Mouse (Mus musculus) stomach, embryonic 14.5 days (tissue): ENCODE measurements around the gene Adam21. TPM values are rescaled to one million over a fixed set of nuclear protein-coding genes. Genes with fewer than 3 reads are reported as not detected.
"Not testable (repeated sequence)": the region's sequence is repeated elsewhere in the genome, so short reads cannot be mapped to it uniquely, and the experiment has no call there.

Source experiments
- ATAC-seq: fragments of 200-750 bp; cut with Nextera tagmentation; 2 replicates; pipeline ENCODE4 v1.8.0; 2017; ENCODE audit warnings: low read depth, moderate TSS enrichment; ENCODE audit not compliant: insufficient number of reproducible peaks, insufficient read depth, low FRiP score
- H3K27ac ChIP-seq: fragments of 300-500 bp; sonication (generic); 2 replicates; pipeline ENCODE4 v1.5.1; 2014; ENCODE audit warnings: mild to moderate bottlenecking, low read length, moderate library complexity, mixed read lengths
- H3K27me3 ChIP-seq: fragments of 300-500 bp; sonication (generic); 2 replicates; pipeline ENCODE4 v1.6.1; 2014; ENCODE audit warnings: low read length, control low read depth, mixed read lengths; ENCODE audit not compliant: control insufficient read depth, insufficient read depth
- H3K36me3 ChIP-seq: fragments of 300-500 bp; sonication (generic); 2 replicates; pipeline ENCODE4 v1.6.1; 2014; ENCODE audit warnings: mild to moderate bottlenecking, control low read depth, low read length, moderate library complexity, mixed read lengths; ENCODE audit not compliant: control insufficient read depth, insufficient read depth
- H3K4me1 ChIP-seq: fragments of 300-500 bp; sonication (generic); 2 replicates; pipeline ENCODE4 v1.6.1; 2014; ENCODE audit warnings: low read length, control low read depth, mixed read lengths; ENCODE audit not compliant: control insufficient read depth, insufficient read depth
- H3K4me2 ChIP-seq: fragments of 300-500 bp; sonication (generic); replicated peaks from 2 replicates; pipeline ENCODE4 v1.6.1; 2014; ENCODE audit warnings: low read depth, low read length, control low read depth
- H3K4me3 ChIP-seq: fragments of 300-500 bp; sonication (generic); 2 replicates; pipeline ENCODE4 v1.5.1; 2014; ENCODE audit warnings: low read depth, low read length, control low read depth
- H3K9ac ChIP-seq: fragments of 300-500 bp; sonication (generic); replicated peaks from 2 replicates; pipeline ENCODE4 v1.6.1; 2014; ENCODE audit warnings: low read depth, mild to moderate bottlenecking, control low read depth, low read length, moderate library complexity, mixed read lengths
- H3K9me3 ChIP-seq: fragments of 300-500 bp; sonication (generic); 2 replicates; pipeline ENCODE4 v1.6.1; 2016; ENCODE audit warnings: low read depth, low read length, control low read depth; ENCODE audit not compliant: control insufficient read depth
- WGBS: fragments of 180-500 bp; shearing (Covaris S2); extraction: QIAGEN DNeasy Blood & Tissue Kit; methylation state at CpG from one replicate; pipeline ENCODE4 v1.1.7; 2014; 5-methylcytosine and 5-hydroxymethylcytosine counted together
- polyA plus RNA-seq: library from polyadenylated mRNA; unstranded; fragments of >200 nt; fragmentation: Nextera tagmentation; extraction: Ambion mirVana; gene quantifications from 2 replicates; pipeline ENCODE4 v1.2.1, GENCODE M21; 2014

The Adam21 gene
- polyA plus RNA-seq, 1 experiment from 2014 or later, result 0.25 TPM

DNA sequence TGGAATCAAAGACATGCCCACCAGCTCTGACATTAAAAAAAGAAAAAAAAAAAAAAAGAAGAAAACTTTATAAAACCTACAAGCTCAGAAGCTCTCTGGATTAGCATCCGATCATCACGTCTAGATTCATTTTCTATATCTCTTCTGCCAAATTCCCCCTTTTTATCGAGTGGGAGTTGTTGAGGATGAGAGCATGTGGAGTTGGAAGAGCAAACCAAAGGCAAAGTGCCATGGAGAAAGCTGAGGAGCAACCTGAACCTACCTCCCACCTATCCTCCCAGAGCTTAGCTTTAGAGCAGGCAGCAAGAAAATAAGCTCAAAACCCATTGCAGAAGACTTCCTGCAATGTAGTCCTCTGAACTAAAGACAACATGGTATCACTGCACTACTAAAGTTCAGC is 4.1 kb downstream of the Adam21 start:
- no peak for ATAC-seq
- Histone ChIP-seq H3K4me1 (no peaks in the 10 kb centered on the region), H3K4me2 (no peak overlapping the region), H3K4me3 (no peak overlapping the region), H3K9me3 (no peaks in the 10 kb centered on the region), H3K36me3 (no peaks in the 10 kb centered on the region), H3K27me3 (no peaks in the 10 kb centered on the region), H3K27ac (no peak overlapping the region), H3K9ac (no peak overlapping the region)
- WGBS, result 96% methylated on average over 3 of the region's 3 CpGs

DNA sequence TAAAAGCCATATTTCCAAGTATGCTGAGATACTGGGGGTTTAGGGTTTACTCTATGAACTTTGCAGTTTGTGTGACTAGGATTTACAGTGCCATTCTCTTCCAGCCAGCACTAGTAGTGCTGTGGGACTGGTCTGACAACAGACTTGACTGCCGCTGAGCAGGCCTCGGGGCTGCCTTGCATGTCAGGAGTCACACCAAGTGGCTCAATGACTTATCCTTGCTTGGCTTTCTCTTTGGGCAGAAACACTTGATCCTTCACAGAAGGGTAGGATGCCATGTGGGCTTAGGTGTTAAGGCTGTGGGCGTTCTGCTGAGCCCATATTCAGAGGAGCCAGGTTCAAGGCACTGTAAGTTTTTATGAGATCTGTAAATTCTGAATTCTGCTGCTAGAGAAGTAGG is 19.0 kb downstream of the Adam21 start:
- H3K4me3 ChIP-seq, result no peak overlapping the region
- no peak overlapping the region for H3K4me2 ChIP-seq

DNA sequence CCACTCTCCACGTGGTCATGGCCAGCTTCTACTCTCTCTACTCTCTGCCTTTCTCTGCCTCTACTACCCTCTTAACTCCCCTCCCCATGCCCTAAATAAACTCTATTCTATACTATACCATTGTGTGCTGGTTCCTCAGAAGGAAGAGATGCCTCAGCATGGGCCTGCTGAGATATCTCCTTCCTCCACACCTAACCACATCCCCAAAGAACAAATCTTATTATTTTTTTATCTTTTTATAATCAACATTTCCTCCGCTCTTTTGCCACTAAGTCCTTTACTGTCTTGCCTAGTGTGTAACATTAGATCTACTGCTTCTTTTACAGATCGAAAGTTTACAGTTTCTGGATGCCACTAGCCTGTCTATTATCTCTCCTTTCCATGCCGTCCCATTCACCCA is 21.1 kb downstream of the Adam21 start:
- no peaks in the 10 kb centered on the region for H3K4me1 ChIP-seq
- H3K9me3 ChIP-seq, result no peaks in the 10 kb centered on the region
- no peak overlapping the region for H3K27ac ChIP-seq
- no peak overlapping the region for H3K4me2 ChIP-seq
- whole genome bisulfite sequencing, result 64% methylated on average over 4 of the region's 4 CpGs
- H3K4me3 ChIP-seq, result no peak overlapping the region
- no peaks in the 10 kb centered on the region for H3K36me3 ChIP-seq
- no peak overlapping the region for H3K9ac ChIP-seq
- ATAC-seq, result no peak
- H3K27me3 ChIP-seq, result no peaks in the 10 kb centered on the region

More for the DNA sequence above, 19.0 kb downstream of the Adam21 start:
- no peak for ATAC-seq
- Histone ChIP-seq H3K9ac (no peak overlapping the region), H3K9me3 (no peaks in the 10 kb centered on the region), H3K27me3 (no peaks in the 10 kb centered on the region), H3K4me1 (no peaks in the 10 kb centered on the region), H3K36me3 (no peaks in the 10 kb centered on the region), H3K27ac (no peak overlapping the region)
- 84% methylated on average over 3 of the region's 3 CpGs for WGBS

DNA sequence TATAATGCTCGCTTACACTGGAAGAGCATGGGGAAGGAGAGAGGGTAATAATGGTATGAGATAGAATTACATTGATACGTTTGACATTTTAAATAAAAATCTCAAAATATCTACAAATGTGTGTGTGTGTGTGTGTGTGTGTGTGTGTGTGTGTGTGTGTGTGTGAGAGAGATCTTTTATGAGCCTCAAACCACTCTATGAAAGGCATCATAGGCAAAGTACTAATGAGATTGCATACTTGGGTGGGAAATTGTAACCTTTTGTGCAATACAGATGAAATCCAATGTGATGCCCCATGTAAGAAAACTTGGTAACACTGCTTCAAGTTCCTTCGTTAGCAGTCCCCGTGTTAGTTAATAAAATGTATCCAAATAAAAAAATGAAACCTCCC is 35.2 kb downstream of the Adam21 start:
- Histone ChIP-seq H3K36me3 (no peaks in the 10 kb centered on the region), H3K4me1 (no peaks in the 10 kb centered on the region), H3K27ac (no peak overlapping the region), H3K9ac (no peak overlapping the region; the same call in 1 of the 2 replicates), H3K4me2 (peak overlapping the region; percentile 53), H3K9me3 (no peaks in the 10 kb centered on the region), H3K4me3 (peak overlapping the region; percentile 88), H3K27me3 (no peaks in the 10 kb centered on the region)
- no peak for ATAC-seq
- WGBS, result 42% methylated on average over 4 of the region's 4 CpGs

- Histone ChIP-seq H3K4me1 (no peaks in the 10 kb centered on the region), H3K4me2 (peak within 1 kb of the TSS; percentile 53), H3K36me3 (no peaks in the 10 kb centered on the region), H3K27me3 (no peaks in the 10 kb centered on the region), H3K27ac (peak within 1 kb of the TSS; percentile 58; the same call in 1 of the 2 replicates), H3K9me3 (no peaks in the 10 kb centered on the region), H3K9ac (peak within 1 kb of the TSS; percentile 60), H3K4me3 (peak within 1 kb of the TSS; percentile 88)
- under 1% methylated on average over 46 of the region's 46 CpGs for WGBS
- peak; percentile 95 for ATAC-seq
These were observed 35.8 kb downstream of the Adam21 start, which contains the start of the genes Gm20498 and Synj2bp for GRCm38 (mm10) chr12:81532316-81533028. Gm20498 (minus strand) TSS chr12:81532905. Synj2bp (minus strand) TSS chr12:81532911.

DNA sequence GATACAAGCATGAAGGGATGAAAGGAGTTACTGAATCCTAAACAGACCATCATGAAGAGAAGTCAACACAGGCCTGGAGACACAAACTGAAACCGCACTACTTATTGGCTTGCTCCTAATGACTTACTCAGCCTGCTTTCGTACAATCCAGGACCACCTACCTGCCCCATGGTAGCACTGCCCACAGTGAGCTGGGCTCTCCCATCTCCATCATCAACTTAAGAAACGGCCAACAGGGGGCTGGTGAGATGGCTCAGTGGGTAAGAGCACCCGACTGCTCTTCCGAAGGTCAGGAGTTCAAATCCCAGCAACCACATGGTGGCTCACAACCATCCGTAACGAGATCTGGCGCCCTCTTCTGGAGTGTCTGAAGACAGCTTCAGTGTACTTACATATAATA is 37.7 kb downstream of the Adam21 start:
- H3K4me3 ChIP-seq, H3K27me3 ChIP-seq, H3K27ac ChIP-seq, H3K4me1 ChIP-seq, H3K9ac ChIP-seq, H3K9me3 ChIP-seq, ATAC-seq, H3K36me3 ChIP-seq, H3K4me2 ChIP-seq: not testable (repeated sequence)
- WGBS, result 75% methylated on average over 8 of the region's 8 CpGs

Other genes with a start within 250 kb of the Adam21 start
- gene Slc8a3, start 235.3 kb downstream of the Adam21 start, polyA plus RNA-seq, result 0.52 and 0.86 TPM in 2 replicates
- gene Gm4787, start 189.0 kb downstream of the Adam21 start, polyA plus RNA-seq, result 0.36 and 0.74 TPM in 2 replicates
- 0.90 and 1.3 TPM in 2 replicates for gene Adam4, start 146.5 kb downstream of the Adam21 start, polyA plus RNA-seq
- 151 and 163 TPM in 2 replicates for gene Cox16, start 83.3 kb downstream of the Adam21 start, polyA plus RNA-seq
- 28.7 and 30.0 TPM in 2 replicates for gene Gm20498, start 35.6 kb downstream of the Adam21 start, polyA plus RNA-seq
- gene Synj2bp, start 35.6 kb downstream of the Adam21 start, polyA plus RNA-seq, result 43.5 and 46.0 TPM in 2 replicates
- 66.5 and 69.7 TPM in 2 replicates for gene Med6, start 26.5 kb upstream of the Adam21 start, polyA plus RNA-seq
- gene Ttc9, start 62.8 kb upstream of the Adam21 start, polyA plus RNA-seq, result 3.9 and 4.6 TPM in 2 replicates
- gene Map3k9, start 212.7 kb upstream of the Adam21 start, polyA plus RNA-seq, result 2.5 and 3.0 TPM in 2 replicates